Mouse (Mus musculus) lung, embryonic 15.5 days (tissue): Measurements from ENCODE around the gene Lama2. TPM values are rescaled to one million over a fixed set of nuclear protein-coding genes. Genes with fewer than 3 reads are reported as not detected.
"Not testable (repeated sequence)": the region's sequence is repeated elsewhere in the genome, so short reads cannot be mapped to it uniquely, and the experiment has no call there.

Source experiments
- ATAC-seq: fragments of 200-750 bp; cut with Nextera tagmentation; 2 replicates; pipeline ENCODE4 v1.8.0; 2017; ENCODE audit warnings: moderate number of reproducible peaks, borderline replicate concordance; ENCODE audit not compliant: low FRiP score, low TSS enrichment; ENCODE audit errors: extremely low read depth
- H3K27ac ChIP-seq: fragments of 300-500 bp; sonication (generic); 2 replicates; pipeline ENCODE4 v1.5.1; 2015; ENCODE audit warnings: moderate library complexity, mild to moderate bottlenecking, inconsistent platforms
- H3K27me3 ChIP-seq: fragments of 300-500 bp; sonication (generic); 2 replicates; pipeline ENCODE4 v1.6.1; 2015; ENCODE audit warnings: inconsistent platforms
- H3K36me3 ChIP-seq: fragments of 300-500 bp; sonication (generic); 2 replicates; pipeline ENCODE4 v1.6.1; 2015; ENCODE audit warnings: inconsistent platforms
- H3K4me1 ChIP-seq: fragments of 300-500 bp; sonication (generic); 2 replicates; pipeline ENCODE4 v1.6.1; 2015; ENCODE audit warnings: inconsistent platforms
- H3K4me2 ChIP-seq: fragments of 300-500 bp; sonication (generic); 2 replicates; pipeline ENCODE4 v1.6.1; 2015; ENCODE audit warnings: inconsistent platforms, mild to moderate bottlenecking, moderate library complexity
- H3K4me3 ChIP-seq: fragments of 300-500 bp; sonication (generic); 2 replicates; pipeline ENCODE4 v1.5.1; 2015; ENCODE audit warnings: mild to moderate bottlenecking, inconsistent platforms
- H3K9ac ChIP-seq: fragments of 300-500 bp; sonication (generic); 2 replicates; pipeline ENCODE4 v1.6.1; 2015; ENCODE audit warnings: inconsistent platforms
- H3K9me3 ChIP-seq: fragments of 300-500 bp; sonication (generic); 2 replicates; pipeline ENCODE4 v1.6.1; 2016; ENCODE audit warnings: inconsistent platforms
- WGBS: fragments of 180-500 bp; shearing (Covaris S2); methylation state at CpG from one replicate; pipeline ENCODE4 v1.1.7; 2015; 5-methylcytosine and 5-hydroxymethylcytosine counted together
- polyA plus RNA-seq: library from polyadenylated mRNA; unstranded; fragments of >200 nt; fragmentation: Nextera tagmentation; extraction: Ambion mirVana; gene quantifications from 2 replicates; pipeline ENCODE4 v1.2.1, GENCODE M21; 2015

Gene Lama2
- polyA plus RNA-seq, 1 experiment from 2014 or later: 13.4 TPM

DNA sequence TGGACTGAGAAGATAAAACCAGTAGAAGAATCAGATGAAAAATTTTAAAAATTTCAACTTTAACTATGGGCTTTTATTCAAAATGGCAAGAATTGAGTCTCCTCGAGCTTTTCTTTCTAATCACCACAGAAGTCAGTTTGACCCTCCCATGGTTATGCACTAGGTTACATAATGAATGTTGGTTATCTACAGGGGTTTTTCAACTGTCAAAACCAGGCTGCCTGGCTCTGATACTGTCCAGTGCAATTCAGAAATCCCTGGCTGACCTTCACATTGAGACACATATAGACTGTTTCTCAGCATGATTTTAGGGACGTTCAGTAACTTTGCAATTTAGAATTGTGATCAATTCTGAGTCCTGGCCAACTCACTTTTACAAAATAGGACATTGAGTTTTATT is 671.2 kb downstream of the Lama2 start:
- H3K4me1 ChIP-seq: no peaks in the 10 kb centered on the region
- no peaks in the 10 kb centered on the region for H3K36me3 ChIP-seq
- no peak overlapping the region for H3K9ac ChIP-seq
- H3K4me2 ChIP-seq: no peak overlapping the region
- no peak overlapping the region for H3K27ac ChIP-seq
- no peaks in the 10 kb centered on the region for H3K27me3 ChIP-seq
- WGBS: 72% methylated on average over 2 of the region's 2 CpGs
- no peak for ATAC-seq
- no peak overlapping the region for H3K4me3 ChIP-seq
- H3K9me3 ChIP-seq: no peaks in the 10 kb centered on the region

DNA sequence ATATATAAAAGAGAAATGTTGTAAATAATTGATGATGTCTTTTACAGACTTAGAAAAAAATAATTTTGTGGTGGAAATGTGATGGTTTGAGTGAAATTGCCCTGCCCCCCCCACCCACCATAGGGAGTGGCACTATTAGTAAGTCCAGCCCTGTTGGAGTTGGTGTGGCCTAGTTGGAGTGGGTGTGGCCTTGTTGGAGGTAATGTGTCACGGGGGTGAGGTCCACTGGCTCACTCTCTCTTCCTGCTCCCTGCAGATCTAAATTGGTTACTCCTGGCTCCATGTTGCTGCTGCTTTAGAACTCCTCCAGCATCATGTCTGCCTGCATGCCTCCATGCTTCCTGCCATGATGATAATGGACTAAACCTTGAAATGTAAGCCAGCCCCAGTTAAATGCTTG is 680.0 kb downstream of the Lama2 start:
- Histone ChIP-seq H3K4me1 (no peaks in the 10 kb centered on the region), H3K4me3 (no peak overlapping the region), H3K36me3 (no peaks in the 10 kb centered on the region), H3K4me2 (no peak overlapping the region), H3K9me3 (no peaks in the 10 kb centered on the region), H3K9ac (no peak overlapping the region), H3K27me3 (no peaks in the 10 kb centered on the region), H3K27ac (no peak overlapping the region)
- 41% methylated on average over 1 of the region's 1 CpGs for WGBS
- no peak for ATAC-seq

DNA sequence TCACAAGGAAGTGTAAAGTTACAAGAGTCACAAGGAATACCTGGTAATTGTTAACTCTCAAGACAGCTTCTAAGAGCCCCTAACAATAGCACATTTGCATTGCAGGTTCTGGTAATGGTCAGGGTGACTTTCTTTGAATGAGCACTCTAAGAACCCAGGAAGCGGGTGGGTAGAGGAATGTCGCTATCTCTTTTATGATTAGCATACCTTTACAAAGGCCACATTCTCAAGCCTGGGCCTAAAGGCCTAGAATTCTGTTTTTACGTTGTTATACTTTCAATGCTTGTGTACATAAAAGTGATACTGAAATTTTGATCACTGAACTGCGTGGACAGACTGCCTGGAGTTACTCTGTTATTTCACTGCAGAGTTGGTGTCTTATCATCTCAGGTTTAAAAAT is 681.1 kb downstream of the Lama2 start:
- 70% methylated on average over 4 of the region's 4 CpGs for WGBS
- not testable (repeated sequence) for H3K4me3 ChIP-seq, H3K27ac ChIP-seq, H3K27me3 ChIP-seq, H3K9ac ChIP-seq, H3K9me3 ChIP-seq, H3K4me2 ChIP-seq, ATAC-seq, H3K4me1 ChIP-seq, H3K36me3 ChIP-seq

- not testable (repeated sequence) for H3K4me1 ChIP-seq, H3K27me3 ChIP-seq, H3K9me3 ChIP-seq, H3K27ac ChIP-seq, ATAC-seq, H3K4me3 ChIP-seq, H3K4me2 ChIP-seq, H3K9ac ChIP-seq, H3K36me3 ChIP-seq
- 90% methylated on average over 6 of the region's 6 CpGs for WGBS
Observed at GRCm38 (mm10) chr10:26936056-26936455, 683.5 kb downstream of the Lama2 start.
